Mouse (Mus musculus): ENCODE measurements around the gene Gm21974. TPM values are rescaled to one million over a fixed set of nuclear protein-coding genes. Genes with fewer than 3 reads are reported as not detected.
"Not testable (repeated sequence)": the region's sequence is repeated elsewhere in the genome, so short reads cannot be mapped to it uniquely, and the experiment has no call there.

The Gm21974 gene
- total RNA-seq (2021): not detected

- intact Hi-C loops (cut with DNase I): no loop called here
- DNase-seq: peak; percentile 95
These were observed at the start of gene Gm21974, which contains the start of gene Vkorc1 for GRCm38 (mm10) chr7:127895442-127895841. Gene Gm21974, minus strand, starts transcription at chr7:127895454. Gene Vkorc1, minus strand, starts transcription at chr7:127895617.

GRCm38 (mm10) chr7:127944614-127945013 lies 49.4 kb upstream of the Gm21974 start:
- no peak for DNase-seq
- intact Hi-C loops (cut with DNase I): no loop called here

- intact Hi-C loops (cut with DNase I); DNase-seq: not testable (repeated sequence)
These were observed 46.8 kb upstream of the Gm21974 start for GRCm38 (mm10) chr7:127942097-127942496.

GRCm38 (mm10) chr7:127936216-127936884 lies 41.1 kb upstream of the Gm21974 start:
- intact Hi-C loops (cut with DNase I): no loop called here
- no peak for DNase-seq

GRCm38 (mm10) chr7:127935748-127936159 lies 40.5 kb upstream of the Gm21974 start:
- intact Hi-C loops (cut with DNase I): no loop called here

GRCm38 (mm10) chr7:127935028-127935722 lies 39.9 kb upstream of the Gm21974 start:
- intact Hi-C loops (cut with DNase I): no loop called here
- DNase-seq: peak; percentile 94

More at GRCm38 (mm10) chr7:127935748-127936159, 40.5 kb upstream of the Gm21974 start:
- no peak for DNase-seq

- intact Hi-C loops (cut with DNase I): no loop called here
- DNase-seq: no peak
These were observed 38.8 kb upstream of the Gm21974 start for GRCm38 (mm10) chr7:127934075-127934474.

GRCm38 (mm10) chr7:127932273-127933031 lies 37.2 kb upstream of the Gm21974 start:
- intact Hi-C loops (cut with DNase I): no loop called here
- DNase-seq: no peak

GRCm38 (mm10) chr7:127931351-127932135 lies 36.3 kb upstream of the Gm21974 start:
- DNase-seq: no peak
- intact Hi-C loops (cut with DNase I): no loop called here

- no peak for DNase-seq
- intact Hi-C loops (cut with DNase I): no loop called here
These were observed 35.4 kb upstream of the Gm21974 start for GRCm38 (mm10) chr7:127930636-127931035.

- intact Hi-C loops (cut with DNase I): no loop called here
- no peak for DNase-seq
These were observed 34.7 kb upstream of the Gm21974 start, which contains the start of gene Prss8 for GRCm38 (mm10) chr7:127929923-127930322. Gene Prss8, minus strand, starts transcription at chr7:127930104.

- intact Hi-C loops (cut with DNase I): no loop called here
- DNase-seq: no peak
These were observed 33.3 kb upstream of the Gm21974 start for GRCm38 (mm10) chr7:127928596-127928995.

- intact Hi-C loops (cut with DNase I): no loop called here
- DNase-seq: no peak
These were observed 32.5 kb upstream of the Gm21974 start for GRCm38 (mm10) chr7:127927726-127928125.

GRCm38 (mm10) chr7:127926846-127927245 lies 31.6 kb upstream of the Gm21974 start:
- intact Hi-C loops (cut with DNase I): no loop called here
- no peak for DNase-seq

GRCm38 (mm10) chr7:127926066-127926465 lies 30.8 kb upstream of the Gm21974 start:
- intact Hi-C loops (cut with DNase I): no loop called here
- no peak for DNase-seq

GRCm38 (mm10) chr7:127925252-127925651 lies 30.0 kb upstream of the Gm21974 start:
- intact Hi-C loops (cut with DNase I): no loop called here
- DNase-seq: no peak

GRCm38 (mm10) chr7:127923714-127924113 lies 28.5 kb upstream of the Gm21974 start:
- intact Hi-C loops (cut with DNase I): no loop called here
- DNase-seq: no peak

GRCm38 (mm10) chr7:127922451-127923275 lies 27.4 kb upstream of the Gm21974 start:
- no peak for DNase-seq
- intact Hi-C loops (cut with DNase I): no loop called here

GRCm38 (mm10) chr7:127921516-127921915 lies 26.3 kb upstream of the Gm21974 start:
- no peak for DNase-seq
- intact Hi-C loops (cut with DNase I): no loop called here

GRCm38 (mm10) chr7:127919290-127919689 lies 24.0 kb upstream of the Gm21974 start:
- DNase-seq: no peak
- intact Hi-C loops (cut with DNase I): no loop called here

Data from left cerebral cortex, postnatal 4 days (tissue).